Mouse (Mus musculus) Patski (cell line): ENCODE measurements at regions not wholly inside any gene's neighbourhood (a gene's known extent, or its start where the extent isn't known, plus 50 kb on each side); places are given as distances from the start of the nearest gene placed in this dataset.

Experiments
- ATAC-seq: fragments of 100-300 bp; one replicate; pipeline ENCODE4 v1.8.0; 2021
- CTCF ChIA-PET: fragments of 350-600 bp; sonication (Branson Sonifier 250); formaldehyde crosslinking; loops from one replicate; lab custom pipeline; 2022; ENCODE audit warnings: inconsistent platforms; lab: Charles Lee
- POLR2A ChIA-PET: fragments of 350-600 bp; sonication (Branson Sonifier 250); formaldehyde crosslinking; loops from one replicate; lab custom pipeline; 2022; ENCODE audit warnings: antibody characterized with exemption, inconsistent platforms; lab: Charles Lee
- DNase-seq: peaks from one replicate; pipeline ENCODE4 v3.0.0-alpha.2; 2011; ENCODE audit warnings: low read depth, low spot score
- H3K27me3 ChIP-seq: fragments of 371-371 bp; one replicate; pipeline ENCODE4 v1.5.1; 2021
- CTCF ChIP-seq: fragments of 100-300 bp; IDR thresholded peaks from one replicate; pipeline ENCODE4 v1.5.1; 2021
- in situ Hi-C: fragments of 300-500 bp; cut with MboI; formaldehyde crosslinking; loops from 3 replicates; pipeline ENCODE4 v1.11.1; 2018; ENCODE audit warnings: low pct_unique_long_range_greater_than_20kb, mixed read lengths

DNA sequence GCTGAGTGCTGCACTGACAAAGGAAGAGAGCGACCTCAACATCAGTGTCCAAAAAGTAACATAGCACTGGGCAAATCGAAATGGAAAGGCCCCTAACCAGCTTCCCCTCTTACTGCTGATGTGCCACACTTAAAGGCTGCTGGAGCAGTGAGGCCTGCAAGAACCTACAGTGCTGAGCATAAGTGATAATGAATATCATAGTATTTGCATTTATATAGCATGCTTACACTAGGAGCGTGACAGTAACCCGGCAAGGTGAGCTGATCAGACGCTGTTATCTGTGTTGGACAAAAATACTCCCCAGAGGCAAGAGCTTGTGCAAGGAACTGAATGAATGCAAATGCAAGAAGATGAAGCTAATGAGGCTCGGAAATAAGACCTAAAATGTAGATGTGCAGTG is 313.5 kb upstream of the Chl1 start:
- TF ChIP-seq CTCF: no peak
- CTCF ChIA-PET: interaction anchor here (0.7 kb wide), 1 partner anchor 98 kb away, joined by 3 read pairs; no protein-coding TSS in a partner anchor
- ATAC-seq (no peak), DNase-seq (no peak)
- in situ Hi-C loops: loop anchor here (25.0 kb wide), 1 partner anchor 1535 kb away; no protein-coding TSS in a partner anchor
- POLR2A ChIA-PET: interaction anchor here (0.6 kb wide), 1 partner anchor 543 kb away, joined by 4 read pairs; no protein-coding TSS in a partner anchor
- no peaks in the 10 kb centered on the region for H3K27me3 ChIP-seq

DNA sequence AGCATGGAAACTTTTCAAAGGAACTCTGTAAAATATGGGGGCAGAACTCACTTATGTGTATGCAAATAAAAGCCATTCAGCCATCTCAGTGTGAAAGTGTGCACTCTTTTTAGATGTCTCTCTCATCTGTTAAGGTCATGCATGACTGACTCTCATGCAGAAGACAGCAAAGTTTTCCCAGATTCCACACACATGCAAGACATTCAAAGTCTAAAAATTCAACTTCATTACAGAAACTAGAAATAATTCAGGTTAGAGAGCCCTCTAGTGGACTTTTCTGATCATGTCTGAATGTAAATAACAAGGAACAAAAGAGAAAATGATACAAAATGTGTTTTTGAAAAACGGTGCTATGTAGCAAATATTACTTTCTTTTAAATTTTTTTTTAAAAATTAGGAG is 308.8 kb upstream of the Chl1 start:
- DNase-seq: no peak
- CTCF ChIA-PET: interaction anchor here (2.0 kb wide), 1 partner anchor 356 kb away, joined by 6 read pairs; no protein-coding TSS in a partner anchor
- POLR2A ChIA-PET: no interaction called here
- in situ Hi-C loops: loop anchor here (10.0 to 25.0 kb wide), 2 partner anchors 357 to 1289 kb away; no protein-coding TSS in a partner anchor
- no peaks in the 10 kb centered on the region for H3K27me3 ChIP-seq
- TF ChIP-seq CTCF: peak; percentile 52
- ATAC-seq: no peak

DNA sequence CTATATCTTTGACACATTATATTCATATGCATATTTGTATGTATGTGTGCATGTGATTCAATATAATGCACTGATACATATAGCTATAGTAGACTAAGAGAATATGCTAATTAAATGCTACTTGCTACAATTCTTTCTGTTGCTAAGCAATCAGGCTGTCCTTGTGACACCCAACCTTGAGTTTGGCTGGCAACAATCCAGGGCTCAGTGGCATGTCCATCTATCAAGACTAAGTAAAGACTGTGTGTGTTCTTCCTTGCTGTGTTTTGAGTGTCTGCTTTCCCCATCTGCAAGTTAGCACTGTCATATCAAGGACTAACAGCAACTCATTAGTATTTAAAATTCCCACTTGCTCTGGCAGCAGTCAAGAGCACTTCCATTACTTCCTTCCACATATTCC is 301.2 kb upstream of the Chl1 start:
- H3K27me3 ChIP-seq: no peaks in the 10 kb centered on the region
- TF ChIP-seq CTCF: no peak
- ATAC-seq: no peak
- in situ Hi-C loops: loop anchor here (10.0 to 25.0 kb wide), 2 partner anchors 364 to 1297 kb away; no protein-coding TSS in a partner anchor
- no peak for DNase-seq
- POLR2A ChIA-PET: no interaction called here
- CTCF ChIA-PET: interaction anchor here (1.5 kb wide), 1 partner anchor 15 kb away, joined by 3 read pairs; no protein-coding TSS in a partner anchor

DNA sequence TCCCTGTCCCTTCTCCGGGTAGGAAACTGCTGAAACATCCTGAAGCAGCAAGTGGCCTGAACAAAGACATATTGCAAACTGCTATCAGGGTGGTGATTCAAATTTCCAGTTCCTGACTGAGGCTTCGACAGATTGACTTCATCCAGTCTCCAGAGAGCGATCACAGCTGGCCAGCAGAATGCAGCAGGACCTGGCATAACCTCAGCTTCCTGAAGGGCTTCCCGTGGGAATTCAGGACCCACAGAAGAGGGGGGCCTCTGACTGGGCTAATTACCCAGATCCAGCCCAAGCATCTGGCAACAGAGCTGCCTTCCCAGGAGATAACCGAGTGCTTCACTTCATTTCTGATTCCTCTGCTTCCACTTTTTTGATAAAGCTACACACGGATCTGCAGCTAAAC is 297.2 kb upstream of the Chl1 start:
- ChIA-PET CTCF (no interaction called here), POLR2A (no interaction called here)
- DNase-seq (no peak), ATAC-seq (no peak)
- in situ Hi-C loops: loop anchor here (25.0 kb wide), 1 partner anchor 1301 kb away; no protein-coding TSS in a partner anchor
- no peak for TF ChIP-seq CTCF
- H3K27me3 ChIP-seq: no peaks in the 10 kb centered on the region

DNA sequence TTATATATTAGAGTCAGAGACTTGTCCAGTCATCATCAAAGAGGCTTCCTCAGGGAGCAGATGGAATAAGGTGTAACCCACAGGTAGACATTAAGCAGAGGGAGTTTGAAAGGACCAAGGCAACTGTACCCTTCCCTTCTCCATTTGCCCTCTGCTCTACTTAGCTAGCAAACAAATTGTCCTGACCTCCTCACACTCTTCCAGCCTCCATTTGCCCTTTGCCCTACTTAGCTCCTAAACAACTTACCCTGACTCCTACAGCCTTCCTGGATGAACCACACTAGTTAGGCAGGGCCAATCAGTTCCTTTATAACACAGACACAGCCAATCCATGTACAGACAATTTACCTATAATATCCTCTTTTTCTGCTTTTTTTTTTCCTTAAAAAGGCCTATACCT is 273.5 kb upstream of the Chl1 start:
- ATAC-seq: no peak
- H3K27me3 ChIP-seq: peaks cover 4% of the 10 kb centered on the region
- TF ChIP-seq CTCF: no peak
- ChIA-PET CTCF (no interaction called here), POLR2A (no interaction called here)
- in situ Hi-C loops: no loop called here
- DNase-seq: no peak

DNA sequence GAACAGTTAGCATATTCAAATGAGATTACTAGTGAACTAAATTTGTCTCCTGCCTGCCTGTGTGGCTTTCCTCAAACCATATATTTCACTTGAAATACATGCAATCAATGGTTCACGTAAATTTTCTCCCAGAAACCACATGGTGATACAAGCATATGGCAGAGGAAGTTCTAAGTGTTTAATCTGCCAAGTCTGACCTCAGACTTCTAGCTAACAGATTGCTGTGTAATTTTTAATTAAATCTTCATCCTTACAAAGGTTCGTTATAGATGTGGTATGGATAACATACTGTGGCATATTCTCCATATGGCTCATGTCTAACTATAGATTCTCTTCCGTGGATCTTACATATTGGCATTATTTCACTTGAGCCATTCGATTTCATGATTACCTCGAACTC is 241.4 kb upstream of the Chl1 start:
- H3K27me3 ChIP-seq: no peaks in the 10 kb centered on the region
- ChIA-PET CTCF (no interaction called here), POLR2A (no interaction called here)
- ATAC-seq: no peak
- no peak for TF ChIP-seq CTCF
- no peak for DNase-seq
- in situ Hi-C loops: no loop called here

DNA sequence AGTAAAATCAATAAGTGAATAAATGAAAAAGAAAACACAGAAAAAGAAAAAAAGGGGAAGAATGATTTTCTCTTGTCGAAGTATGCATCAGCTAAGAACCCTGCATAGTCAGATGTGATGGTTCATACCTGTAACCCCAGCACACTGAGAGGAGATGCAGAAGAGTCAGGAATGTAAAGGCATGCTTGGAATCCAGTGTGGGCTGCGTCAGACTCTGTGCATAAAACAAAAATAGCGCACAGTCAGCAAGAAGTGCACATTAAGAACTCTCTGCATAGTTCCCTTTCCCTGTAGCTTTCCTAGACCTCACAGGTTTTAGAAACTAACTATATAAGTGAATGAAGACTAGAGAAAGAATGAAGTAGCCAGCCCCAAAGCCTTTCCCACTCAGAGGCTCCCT is 238.2 kb upstream of the Chl1 start:
- ATAC-seq: no peak
- H3K27me3 ChIP-seq: no peaks in the 10 kb centered on the region
- in situ Hi-C loops: loop anchor here (10.0 kb wide), 1 partner anchor 1617 kb away; no protein-coding TSS in a partner anchor
- POLR2A ChIA-PET: no interaction called here
- CTCF ChIA-PET: no interaction called here
- DNase-seq: no peak
- TF ChIP-seq CTCF: no peak

DNA sequence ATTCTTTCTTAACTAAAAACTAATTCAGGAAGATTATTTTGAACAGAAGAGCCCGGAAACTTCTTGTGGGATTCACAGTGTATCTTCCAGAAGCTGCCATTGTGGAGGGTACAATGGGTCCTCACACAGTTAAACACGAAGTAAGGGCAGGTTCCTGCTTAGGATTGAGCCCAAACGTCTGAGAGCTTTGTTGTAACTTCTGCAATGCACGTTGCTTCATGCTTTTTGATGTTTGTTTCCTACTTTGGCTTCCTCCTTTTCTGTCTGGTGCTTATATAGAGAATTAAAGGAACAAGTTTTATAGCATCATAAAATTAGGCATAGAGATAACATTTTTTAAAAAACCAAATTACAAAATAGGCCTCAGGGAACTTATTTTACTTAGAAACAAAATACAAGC is 235.3 kb upstream of the Chl1 start:
- TF ChIP-seq CTCF: no peak
- in situ Hi-C loops: loop anchor here (10.0 kb wide), 1 partner anchor 1620 kb away; no protein-coding TSS in a partner anchor
- ATAC-seq: no peak
- no peaks in the 10 kb centered on the region for H3K27me3 ChIP-seq
- ChIA-PET POLR2A (interaction anchor here (0.7 kb wide), 1 partner anchor 1265 kb away, joined by 4 read pairs; no protein-coding TSS in a partner anchor), CTCF (interaction anchor here (0.6 kb wide), 1 partner anchor 1625 kb away, joined by 3 read pairs; no protein-coding TSS in a partner anchor)
- no peak for DNase-seq

DNA sequence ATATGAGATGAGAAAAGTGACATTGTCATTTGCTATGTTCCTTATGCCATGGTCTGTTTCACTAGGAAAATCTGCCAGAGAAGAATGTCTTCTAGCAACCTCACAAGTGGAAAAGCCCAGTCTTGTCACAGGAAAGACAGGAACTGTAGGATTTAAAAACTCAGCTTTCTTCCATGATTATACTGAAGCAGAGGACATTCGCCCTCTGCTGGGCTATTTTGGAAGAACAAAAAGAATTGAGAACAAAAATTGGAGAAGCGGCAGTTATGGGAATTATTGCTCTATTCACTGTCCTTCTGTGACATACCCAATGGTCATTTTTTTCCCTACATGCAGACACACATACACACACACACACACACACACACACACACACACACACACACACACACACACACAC is 234.9 kb upstream of the Chl1 start:
- no peaks in the 10 kb centered on the region for H3K27me3 ChIP-seq
- CTCF ChIA-PET: interaction anchor here (0.6 kb wide), 1 partner anchor 1625 kb away, joined by 3 read pairs; no protein-coding TSS in a partner anchor
- no peak for DNase-seq
- no peak for ATAC-seq
- TF ChIP-seq CTCF: peak; percentile 52
- in situ Hi-C loops: loop anchor here (10.0 kb wide), 1 partner anchor 1621 kb away; no protein-coding TSS in a partner anchor
- POLR2A ChIA-PET: interaction anchor here (0.7 kb wide), 1 partner anchor 1265 kb away, joined by 4 read pairs; no protein-coding TSS in a partner anchor

DNA sequence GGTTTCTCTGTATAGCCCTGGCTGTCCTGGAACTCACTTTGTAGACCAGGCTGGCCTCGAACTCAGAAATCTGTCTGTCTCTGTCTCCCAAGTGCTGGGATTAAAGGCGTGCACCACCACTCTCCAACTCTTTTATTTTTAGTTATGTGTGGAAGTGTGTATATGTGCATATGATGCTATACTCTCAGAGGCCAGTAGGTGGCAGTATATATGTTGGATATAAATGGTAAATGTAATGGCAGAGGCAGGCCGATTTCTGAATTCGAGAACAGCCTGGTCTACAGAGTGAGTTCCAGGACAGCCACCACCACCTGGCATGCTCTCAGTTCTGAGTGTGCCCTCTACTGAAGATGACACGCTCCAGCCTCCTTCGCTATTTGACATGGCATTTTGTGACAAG is 214.4 kb upstream of the Chl1 start:
- CTCF ChIA-PET: interaction anchor here (0.7 kb wide), 1 partner anchor 429 kb away, joined by 3 read pairs; no protein-coding TSS in a partner anchor
- POLR2A ChIA-PET: no interaction called here
- ATAC-seq (no peak), DNase-seq (no peak)
- in situ Hi-C loops: no loop called here
- H3K27me3 ChIP-seq: peaks cover 7% of the 10 kb centered on the region
- TF ChIP-seq CTCF: peak; percentile 49
